Mouse (Mus musculus): ENCODE measurements around the gene Itih4. TPM values are rescaled to one million over a fixed set of nuclear protein-coding genes. Genes with fewer than 3 reads are reported as not detected.

Gene Itih4
- total RNA-seq, 2 experiments from 2014 or later = 0.11 to 0.13 TPM

- Histone ChIP-seq H3K4me3 (no peak within 1 kb of the TSS), H3K27ac (no peak within 1 kb of the TSS)
- intact Hi-C loops (cut with DNase I) = no loop called here
- TF ChIP-seq CTCF (IDR thresholded peaks at IDR 0.05) = no peak
- DNase-seq = no peak
Observed at GRCm38 (mm10) chr14:30923375-30924105, 37.3 kb downstream of the Itih4 start, which contains the start of gene Itih3. TSS of gene Itih3 (minus strand) at chr14:30923760.

GRCm38 (mm10) chr14:30925492-30925891 is 39.2 kb downstream of the Itih4 start:
- intact Hi-C loops (cut with DNase I) = no loop called here
- DNase-seq = no peak
- Histone ChIP-seq H3K4me3 (no peak overlapping the region), H3K27ac (no peak overlapping the region)
- no peak for TF ChIP-seq CTCF (IDR thresholded peaks at IDR 0.05)

- Histone ChIP-seq H3K27ac (no peak overlapping the region), H3K4me3 (no peak overlapping the region)
- TF ChIP-seq CTCF (IDR thresholded peaks at IDR 0.05) = no peak
- intact Hi-C loops (cut with DNase I) = no loop called here
- DNase-seq = no peak
Observed at GRCm38 (mm10) chr14:30930386-30930785, 44.1 kb downstream of the Itih4 start.

- DNase-seq = no peak
- intact Hi-C loops (cut with DNase I) = no loop called here
- TF ChIP-seq CTCF (IDR thresholded peaks at IDR 0.05) = no peak
- H3K27ac ChIP-seq = no peak overlapping the region
- no peak overlapping the region for H3K4me3 ChIP-seq
Observed at GRCm38 (mm10) chr14:30933351-30933750, 47.1 kb downstream of the Itih4 start.

GRCm38 (mm10) chr14:30942254-30942653 is 56.0 kb downstream of the Itih4 start:
- no peak overlapping the region for H3K4me3 ChIP-seq
- intact Hi-C loops (cut with DNase I) = no loop called here
- no peak for TF ChIP-seq CTCF (IDR thresholded peaks at IDR 0.05)
- no peak overlapping the region for H3K27ac ChIP-seq
- DNase-seq = no peak

DNA sequence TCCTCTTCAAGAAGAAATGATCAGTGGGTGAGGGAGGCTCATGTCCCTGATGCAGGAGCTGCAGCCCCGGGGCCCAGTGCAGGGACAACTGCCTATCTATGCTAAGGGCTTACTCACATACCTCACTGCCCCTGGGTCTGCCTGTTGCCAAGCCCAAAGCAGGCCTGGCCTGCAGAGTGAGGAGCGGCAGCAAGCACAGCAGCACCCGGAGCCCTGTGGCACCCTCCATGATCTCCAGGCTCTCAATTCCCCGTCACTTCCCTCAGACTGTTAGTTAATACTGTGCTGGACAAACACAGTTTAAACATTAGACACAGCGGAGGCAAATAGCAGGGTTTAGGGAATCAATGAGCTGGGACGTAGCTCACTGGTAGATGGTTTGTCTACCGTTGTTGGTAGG is 56.8 kb downstream of the Itih4 start, which contains the start of gene Itih1:
Itih1 (minus strand) TSS at position 252 of the 400 bp plus-strand sequence.
- DNase-seq = no peak
- intact Hi-C loops (cut with DNase I) = no loop called here
- TF ChIP-seq CTCF (IDR thresholded peaks at IDR 0.05) = no peak
- H3K27ac ChIP-seq = peak within 1 kb of the TSS; percentile 64
- H3K4me3 ChIP-seq = no peak within 1 kb of the TSS

GRCm38 (mm10) chr14:30943860-30944674 is 57.8 kb downstream of the Itih4 start:
- Histone ChIP-seq H3K27ac (peak overlapping the region; percentile 64), H3K4me3 (no peak overlapping the region)
- intact Hi-C loops (cut with DNase I) = loop anchor here (2.0 kb wide), 1 partner anchor 77 kb away; no protein-coding TSS in a partner anchor
- peak; percentile 83 for TF ChIP-seq CTCF (IDR thresholded peaks at IDR 0.05)
- peak; percentile 67 for DNase-seq

GRCm38 (mm10) chr14:30944745-30945144 is 58.5 kb downstream of the Itih4 start:
- H3K27ac ChIP-seq = no peak overlapping the region
- intact Hi-C loops (cut with DNase I) = loop anchor here (2.0 kb wide), 1 partner anchor 78 kb away; no protein-coding TSS in a partner anchor
- H3K4me3 ChIP-seq = no peak overlapping the region
- no peak for TF ChIP-seq CTCF (IDR thresholded peaks at IDR 0.05)
- DNase-seq = no peak

GRCm38 (mm10) chr14:30949986-30950385 is 63.7 kb downstream of the Itih4 start:
- intact Hi-C loops (cut with DNase I) = no loop called here
- no peak overlapping the region for H3K27ac ChIP-seq
- H3K4me3 ChIP-seq = no peak overlapping the region
- DNase-seq = no peak
- no peak for TF ChIP-seq CTCF (IDR thresholded peaks at IDR 0.05)

GRCm38 (mm10) chr14:30951154-30951825 is 65.0 kb downstream of the Itih4 start, which contains the start of gene Nek4:
TSS of gene Nek4 (plus strand) at chr14:30951377.
- intact Hi-C loops (cut with DNase I) = no loop called here
- Histone ChIP-seq H3K4me3 (peak within 1 kb of the TSS; percentile 73), H3K27ac (peak within 1 kb of the TSS; percentile 91)
- peak; percentile 32 for TF ChIP-seq CTCF (IDR thresholded peaks at IDR 0.05)
- peak; percentile 98 for DNase-seq

Other genes with a start within 250 kb of the Itih4 start
- gene Rft1, start 232.1 kb upstream of the Itih4 start, total RNA-seq (2021) = 1 to 10 TPM; 4.9 to 5.5 TPM
- gene Sfmbt1, start 171.6 kb upstream of the Itih4 start, total RNA-seq (2021) = 10 to 100 TPM; 11.0 to 11.4 TPM
- gene Tmem110, start 60.9 kb upstream of the Itih4 start, total RNA-seq (2021) = 10 to 100 TPM in 1 of 2 experiments, 1 to 10 TPM in 1; 6.2 to 12.6 TPM
- gene Mustn1, start 7.3 kb upstream of the Itih4 start, total RNA-seq (2021) = 10 to 100 TPM; 53.6 to 65.4 TPM
- under 1 TPM; 0.10 to 0.25 TPM for gene Itih3, start 37.3 kb downstream of the Itih4 start, total RNA-seq (2021)
- gene Itih1, start 56.8 kb downstream of the Itih4 start, total RNA-seq (2021) = not detected
- 1 to 10 TPM; 4.4 to 5.1 TPM for gene Nek4, start 64.9 kb downstream of the Itih4 start, total RNA-seq (2021)
- gene Glt8d1, start 114.9 kb downstream of the Itih4 start, total RNA-seq (2021) = 10 to 100 TPM in 1 of 2 experiments, 1 to 10 TPM in 1; 9.0 to 13.6 TPM
- gene Spcs1, start 115.2 kb downstream of the Itih4 start, total RNA-seq (2021) = 100 to 1,000 TPM; 129 to 130 TPM
- gene Pbrm1, start 132.7 kb downstream of the Itih4 start, total RNA-seq (2021) = 10 to 100 TPM; 45.3 to 49.8 TPM
- gene Gnl3, start 132.7 kb downstream of the Itih4 start, total RNA-seq (2021) = 10 to 100 TPM; 28.4 to 33.4 TPM
- 10 to 100 TPM; 33.4 to 36.1 TPM for gene Smim4, start 242.5 kb downstream of the Itih4 start, total RNA-seq (2021)
- 1 to 10 TPM; 1.2 to 1.7 TPM for gene Nt5dc2, start 244.6 kb downstream of the Itih4 start, total RNA-seq (2021)

Measured in gastrocnemius, adult 2 months (tissue).